Mouse (Mus musculus) lung, postnatal 0 days (tissue): ENCODE measurements around the gene Cdk17. TPM values are rescaled to one million over a fixed set of nuclear protein-coding genes. Genes with fewer than 3 reads are reported as not detected.
A peak's percentile ranks its signal among the peaks of the same experiment; 100 is the strongest.

ENCODE experiments used
- ATAC-seq: fragments of 200-750 bp; cut with Nextera tagmentation; 2 replicates; pipeline ENCODE4 v1.8.0; 2017; ENCODE audit warnings: moderate library complexity
- DNase-seq: peaks from one replicate; pipeline ENCODE4 v3.0.0-alpha.2; 2016; ENCODE audit warnings: low spot score
- H3K27ac ChIP-seq: fragments of 300-500 bp; sonication (generic); 2 replicates; pipeline ENCODE4 v1.5.1; 2014; ENCODE audit warnings: antibody characterized with exemption, mild to moderate bottlenecking, low read length, mixed read lengths
- H3K27me3 ChIP-seq: fragments of 300-500 bp; sonication (generic); replicated peaks from 2 replicates; pipeline ENCODE4 v1.6.1; 2014; ENCODE audit warnings: low read length, mixed read lengths; ENCODE audit not compliant: insufficient read depth
- H3K36me3 ChIP-seq: fragments of 300-500 bp; sonication (generic); 2 replicates; pipeline ENCODE4 v1.6.1; 2014; ENCODE audit warnings: low read length, mixed read lengths; ENCODE audit not compliant: insufficient read depth
- H3K4me1 ChIP-seq: fragments of 300-500 bp; sonication (generic); 2 replicates; pipeline ENCODE4 v1.6.1; 2014; ENCODE audit warnings: antibody characterized with exemption, low read depth, low read length, mixed read lengths; ENCODE audit not compliant: insufficient read depth
- H3K4me2 ChIP-seq: fragments of 300-500 bp; sonication (generic); replicated peaks from 2 replicates; pipeline ENCODE4 v1.6.1; 2014; ENCODE audit warnings: low read depth, mild to moderate bottlenecking, low read length, moderate library complexity, mixed read lengths
- H3K4me3 ChIP-seq: fragments of 300-500 bp; sonication (generic); 2 replicates; pipeline ENCODE4 v1.5.1; 2014; ENCODE audit warnings: low read depth, low read length
- H3K9ac ChIP-seq: fragments of 300-500 bp; sonication (generic); replicated peaks from 2 replicates; pipeline ENCODE4 v1.6.1; 2014; ENCODE audit warnings: low read depth, mild to moderate bottlenecking
- H3K9me3 ChIP-seq: fragments of 300-500 bp; sonication (generic); 2 replicates; pipeline ENCODE4 v1.6.1; 2016; ENCODE audit warnings: low read length, mixed read lengths
- CTCF ChIP-seq: IDR thresholded peaks from 2 replicates; pipeline ENCODE4 v1.5.1; 2016; ENCODE audit warnings: antibody characterized with exemption, mild to moderate bottlenecking
- EP300 ChIP-seq: IDR thresholded peaks from 2 replicates; pipeline ENCODE4 v1.6.1; 2016; ENCODE audit warnings: antibody characterized with exemption, mild to moderate bottlenecking, control low read depth
- WGBS: fragments of 180-500 bp; shearing (Covaris S2); extraction: QIAGEN DNeasy Blood & Tissue Kit; methylation state at CpG from one replicate; pipeline ENCODE4 v1.1.7; 2014; 5-methylcytosine and 5-hydroxymethylcytosine counted together
- microRNA counts: library from miRNA; unstranded; fragments of <30 nt; microRNA quantifications from one replicate; lab custom pipeline; 2015
- microRNA-seq: library from miRNA; unstranded; fragments of <30 nt; microRNA quantifications from one replicate; pipeline ENCODE4, GENCODE M21; 2016
- polyA plus RNA-seq: library from polyadenylated mRNA; unstranded; fragments of >200 nt; fragmentation: Nextera tagmentation; extraction: Ambion mirVana; gene quantifications from 2 replicates; pipeline ENCODE4 v1.2.1, GENCODE M21; 2015

Cdk17 gene
- polyA plus RNA-seq, 1 experiment from 2014 or later = 12.6 TPM

DNA sequence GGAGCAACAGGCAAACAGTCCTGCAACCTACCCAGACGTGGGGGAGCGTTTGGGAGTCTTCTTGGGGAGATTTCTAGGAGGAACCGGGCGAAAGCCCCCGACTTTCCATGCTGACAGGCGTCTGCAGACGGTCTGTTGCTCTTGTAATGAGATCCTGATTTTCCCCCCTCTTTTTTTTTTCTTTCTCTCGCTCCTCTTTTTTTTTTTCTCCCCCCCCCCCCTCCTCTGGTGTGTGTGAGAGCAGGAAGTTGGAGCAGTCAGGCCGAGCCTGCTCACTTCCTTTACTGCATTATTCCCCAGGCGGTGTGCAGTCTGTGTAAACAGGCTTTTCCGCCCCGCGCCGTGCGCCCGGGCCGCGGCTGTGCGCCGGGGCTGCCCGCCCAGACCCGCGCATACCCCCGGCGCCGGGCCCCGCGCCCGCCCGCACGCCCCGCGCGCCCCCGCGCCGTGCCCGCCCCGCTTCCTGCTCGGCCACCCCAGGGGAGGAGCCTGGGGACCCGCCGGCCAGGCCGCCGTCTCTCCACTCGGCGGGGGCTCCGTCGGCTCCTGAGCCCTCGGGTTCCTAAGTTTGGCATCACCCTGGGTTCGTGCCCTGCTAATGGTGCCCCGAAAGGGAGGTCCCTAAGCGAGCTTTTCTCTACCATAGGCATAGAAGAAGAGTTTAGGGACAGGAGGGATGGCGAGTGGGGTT is 150.2 kb downstream of the Cdk17 start, which contains the start of gene Elk3:
Gene Elk3 (minus strand): TSS at position 415 of the 691 bp plus-strand sequence.
- Histone ChIP-seq H3K9ac (peak within 1 kb of the TSS; percentile 89), H3K4me1 (no peaks in the 10 kb centered on the region), H3K4me3 (peak within 1 kb of the TSS; percentile 72), H3K36me3 (no peaks in the 10 kb centered on the region), H3K27me3 (no peaks in the 10 kb centered on the region), H3K4me2 (peak within 1 kb of the TSS; percentile 81), H3K27ac (peak within 1 kb of the TSS; percentile 97), H3K9me3 (no peaks in the 10 kb centered on the region)
- 4% methylated on average over 44 of the region's 53 CpGs for whole genome bisulfite sequencing
- TF ChIP-seq CTCF = no peak
- TF ChIP-seq EP300 = no peak
- ATAC-seq (peak; percentile 84), DNase-seq (peak; percentile 82)

DNA sequence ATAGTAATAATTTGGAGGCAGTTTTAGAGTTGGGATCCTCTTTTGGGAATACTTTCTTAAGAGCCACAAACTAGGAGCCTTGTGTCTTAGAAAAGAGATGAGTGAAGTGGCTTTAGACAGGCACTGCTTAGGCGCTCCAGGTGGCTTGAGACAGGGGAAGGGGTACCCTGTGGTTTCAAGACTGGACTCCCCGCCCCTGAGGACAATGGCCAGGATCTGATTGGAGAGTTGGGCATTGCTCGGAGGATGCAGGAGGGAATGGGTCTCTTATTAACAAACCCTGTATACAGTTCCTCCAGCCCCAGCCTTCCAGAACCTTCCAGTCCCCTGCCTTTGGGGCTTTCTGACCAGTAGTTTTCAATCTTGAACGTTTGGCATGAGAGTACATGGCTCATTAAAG is 150.9 kb downstream of the Cdk17 start:
- Histone ChIP-seq H3K4me3 (peak overlapping the region; percentile 72; the same call in 1 of the 2 replicates), H3K4me2 (peak overlapping the region; percentile 81), H3K9ac (no peak overlapping the region), H3K27ac (peak overlapping the region; percentile 97), H3K36me3 (no peaks in the 10 kb centered on the region), H3K27me3 (no peaks in the 10 kb centered on the region), H3K4me1 (no peaks in the 10 kb centered on the region), H3K9me3 (no peaks in the 10 kb centered on the region)
- no peak for DNase-seq
- TF ChIP-seq CTCF = no peak
- no peak for TF ChIP-seq EP300
- WGBS = 17% methylated on average over 4 of the region's 4 CpGs
- ATAC-seq = no peak

MicroRNAs encoded within 50 kb of the gene (microRNA counts, 519-probe panel; counts per million panel counts)
- microRNA mmu-miR-1931 (lab: Ali Mortazavi, UCI) = not detected

Small RNA genes within 50 kb of the gene (microRNA-seq; reads per million reads assigned to microRNA genes)
- 0.73 reads per million for gene Mir1931

Other genes starting within 250 kb of the Cdk17 start
- 5.4 and 6.2 TPM in 2 replicates for gene Cfap54, start 79.3 kb upstream of the Cdk17 start, polyA plus RNA-seq
- gene Elk3, start 150.3 kb downstream of the Cdk17 start, polyA plus RNA-seq = 56.0 and 61.5 TPM in 2 replicates